Mouse (Mus musculus): ENCODE measurements around the gene Sgsm3. TPM values are rescaled to one million over a fixed set of nuclear protein-coding genes. Genes with fewer than 3 reads are reported as not detected.
A peak's percentile ranks its signal among the peaks of the same experiment; 100 is the strongest.

Sgsm3 gene
- total RNA-seq, 2 experiments from 2014 or later: 93.0 to 112 TPM

- no peak for TF ChIP-seq CTCF (IDR thresholded peaks at IDR 0.05)
- DNase-seq (ENCODE audit: extremely low spot score in 1 of 2, low spot score in 2 of 2): no peak
- Histone ChIP-seq H3K4me3 (no peak overlapping the region), H3K27ac (no peak overlapping the region)
- intact Hi-C loops (cut with DNase I): no loop called here
Observed at GRCm38 (mm10) chr15:81012359-81012758, 34.8 kb downstream of the Sgsm3 start.

DNA sequence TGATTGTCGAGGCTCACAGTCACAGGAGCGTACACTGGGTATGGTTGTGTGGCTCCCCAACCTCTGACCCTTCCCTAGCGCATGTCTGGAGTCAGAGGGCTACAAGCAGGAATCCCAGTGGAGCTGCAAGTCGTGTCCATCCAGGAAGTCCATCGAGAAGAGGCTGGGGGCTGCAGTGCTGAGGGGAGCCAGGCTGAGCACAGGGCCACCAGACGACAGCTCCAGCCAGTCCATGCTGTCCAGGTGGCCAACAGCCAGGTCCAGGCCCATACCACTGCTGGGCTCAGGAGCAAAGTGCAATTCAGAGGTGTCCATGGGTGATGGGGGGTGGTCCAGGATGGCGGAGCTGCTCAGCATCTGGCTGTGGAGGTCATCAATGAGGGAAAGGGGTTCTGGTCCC is 35.6 kb downstream of the Sgsm3 start:
- Histone ChIP-seq H3K4me3 (no peak overlapping the region), H3K27ac (no peak overlapping the region)
- TF ChIP-seq CTCF (IDR thresholded peaks at IDR 0.05): no peak
- DNase-seq (ENCODE audit: extremely low spot score in 1 of 2, low spot score in 2 of 2): no peak
- intact Hi-C loops (cut with DNase I): no loop called here

- peak overlapping the region; percentile 37; the same call in 1 of the 2 replicates for H3K27ac ChIP-seq
- TF ChIP-seq CTCF (IDR thresholded peaks at IDR 0.05): no peak
- DNase-seq (ENCODE audit: extremely low spot score in 1 of 2, low spot score in 2 of 2): no peak
- no peak overlapping the region for H3K4me3 ChIP-seq
- intact Hi-C loops (cut with DNase I): no loop called here
Observed at GRCm38 (mm10) chr15:81015068-81015744, 37.6 kb downstream of the Sgsm3 start.

DNA sequence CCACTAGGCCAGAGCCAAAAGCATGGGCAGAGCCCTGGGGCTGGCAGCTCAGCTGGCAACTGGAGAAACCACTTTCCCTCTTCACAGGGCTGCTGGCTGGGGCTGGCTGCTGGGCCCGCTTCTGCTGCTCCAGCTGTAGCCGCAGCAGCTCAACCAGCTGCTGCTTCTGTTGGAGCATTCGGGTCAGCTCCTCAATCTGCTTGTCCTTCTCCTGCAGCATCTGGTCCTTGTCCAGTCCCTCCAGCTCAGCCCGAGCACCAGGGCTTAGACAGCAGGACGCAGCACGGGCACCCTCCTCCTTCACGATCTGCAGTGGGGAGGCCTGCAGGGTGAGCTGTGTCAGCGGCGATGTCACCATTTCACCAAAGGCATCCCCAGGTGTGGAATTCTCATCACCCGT is 38.9 kb downstream of the Sgsm3 start:
- intact Hi-C loops (cut with DNase I): no loop called here
- DNase-seq (ENCODE audit: extremely low spot score in 1 of 2, low spot score in 2 of 2): no peak
- H3K4me3 ChIP-seq: no peak overlapping the region
- no peak for TF ChIP-seq CTCF (IDR thresholded peaks at IDR 0.05)
- peak overlapping the region; percentile 53; the same call in 1 of the 2 replicates for H3K27ac ChIP-seq

GRCm38 (mm10) chr15:81017308-81017707 is 39.7 kb downstream of the Sgsm3 start:
- no peak overlapping the region for H3K4me3 ChIP-seq
- no peak for TF ChIP-seq CTCF (IDR thresholded peaks at IDR 0.05)
- intact Hi-C loops (cut with DNase I): no loop called here
- DNase-seq (ENCODE audit: extremely low spot score in 1 of 2, low spot score in 2 of 2): no peak
- H3K27ac ChIP-seq: no peak overlapping the region

DNA sequence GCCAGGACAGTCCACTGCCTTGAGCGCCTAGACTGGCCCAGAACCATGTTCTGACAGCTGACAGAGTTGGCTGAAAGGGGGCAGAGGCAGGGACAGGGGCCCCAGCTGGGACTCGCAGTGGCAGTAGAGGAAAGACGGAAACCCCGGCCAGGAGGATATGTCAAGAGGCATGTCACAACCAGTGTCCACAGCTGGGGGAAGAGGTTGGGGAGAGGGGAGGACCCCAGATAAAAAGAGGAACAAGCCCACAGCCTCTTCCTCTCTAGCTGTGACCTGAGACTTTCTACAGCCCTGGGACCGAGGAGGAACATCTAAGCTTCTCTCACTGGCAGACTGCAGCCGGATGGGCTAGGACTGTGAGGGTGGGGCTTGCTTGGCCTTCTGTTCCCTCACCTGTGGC is 43.8 kb downstream of the Sgsm3 start:
- H3K27ac ChIP-seq: no peak overlapping the region
- intact Hi-C loops (cut with DNase I): no loop called here
- TF ChIP-seq CTCF (IDR thresholded peaks at IDR 0.05): no peak
- H3K4me3 ChIP-seq: no peak overlapping the region
- DNase-seq (ENCODE audit: extremely low spot score in 1 of 2, low spot score in 2 of 2): no peak

GRCm38 (mm10) chr15:81022437-81022836 is 44.9 kb downstream of the Sgsm3 start:
- DNase-seq (ENCODE audit: extremely low spot score in 1 of 2, low spot score in 2 of 2): no peak
- Histone ChIP-seq H3K27ac (no peak overlapping the region), H3K4me3 (no peak overlapping the region)
- intact Hi-C loops (cut with DNase I): no loop called here
- no peak for TF ChIP-seq CTCF (IDR thresholded peaks at IDR 0.05)

DNA sequence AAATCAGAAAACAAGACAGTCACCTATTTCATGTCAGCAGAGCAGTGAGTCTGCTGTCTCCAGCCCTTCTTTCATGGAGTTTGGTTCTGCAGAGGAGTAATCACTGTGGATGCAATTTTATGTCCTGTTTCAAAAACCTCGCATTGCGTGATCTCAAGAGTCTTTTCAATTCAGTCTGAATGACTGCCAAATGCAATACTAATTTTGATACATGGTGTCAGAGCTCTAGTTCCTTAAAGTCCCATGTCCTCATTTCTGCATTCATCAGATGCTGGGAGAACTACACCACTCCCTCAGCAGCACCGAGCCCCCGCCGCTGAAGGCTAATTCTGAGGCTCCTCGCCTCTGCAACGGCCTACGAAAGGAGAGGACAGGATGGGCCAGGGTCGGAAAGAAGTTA is 46.3 kb downstream of the Sgsm3 start:
- no peak for DNase-seq (ENCODE audit: extremely low spot score in 1 of 2, low spot score in 2 of 2)
- Histone ChIP-seq H3K4me3 (no peak overlapping the region), H3K27ac (peak overlapping the region; percentile 49)
- no peak for TF ChIP-seq CTCF (IDR thresholded peaks at IDR 0.05)
- intact Hi-C loops (cut with DNase I): no loop called here

DNA sequence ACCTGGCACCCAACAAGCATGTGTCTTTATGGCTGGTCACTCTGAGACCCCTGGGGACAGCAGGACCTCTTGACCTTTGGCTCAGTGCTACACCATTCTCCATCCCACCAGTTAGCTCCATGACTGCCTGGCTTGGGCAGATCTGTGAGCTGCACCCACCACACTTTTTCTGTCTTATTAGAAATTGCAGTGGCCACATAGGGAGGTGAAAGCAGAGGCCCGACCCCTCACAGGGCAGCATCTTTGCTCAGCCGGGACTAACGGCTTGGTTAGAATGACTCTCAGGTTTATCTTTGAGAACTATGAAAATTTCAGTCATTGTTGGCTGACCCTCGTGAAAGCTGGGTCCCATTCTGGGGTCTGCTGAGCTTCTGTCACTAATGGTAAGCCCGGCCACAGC is 49.3 kb downstream of the Sgsm3 start:
- H3K27ac ChIP-seq: no peak overlapping the region
- intact Hi-C loops (cut with DNase I): loop anchor here (1.0 kb wide), 2 partner anchors 37 to 173 kb away; no protein-coding TSS in a partner anchor
- TF ChIP-seq CTCF (IDR thresholded peaks at IDR 0.05): no peak
- no peak overlapping the region for H3K4me3 ChIP-seq
- no peak for DNase-seq (ENCODE audit: extremely low spot score in 1 of 2, low spot score in 2 of 2)

- intact Hi-C loops (cut with DNase I): loop anchor here (1.0 kb wide), 2 partner anchors 37 to 173 kb away; no protein-coding TSS in a partner anchor
- Histone ChIP-seq H3K4me3 (no peak overlapping the region), H3K27ac (no peak overlapping the region)
- TF ChIP-seq CTCF (IDR thresholded peaks at IDR 0.05): peak; percentile 98
- peak; percentile 78 to 84 for DNase-seq (ENCODE audit: extremely low spot score in 1 of 2, low spot score in 2 of 2)
Observed at GRCm38 (mm10) chr15:81027378-81028173, 50.0 kb downstream of the Sgsm3 start.

DNA sequence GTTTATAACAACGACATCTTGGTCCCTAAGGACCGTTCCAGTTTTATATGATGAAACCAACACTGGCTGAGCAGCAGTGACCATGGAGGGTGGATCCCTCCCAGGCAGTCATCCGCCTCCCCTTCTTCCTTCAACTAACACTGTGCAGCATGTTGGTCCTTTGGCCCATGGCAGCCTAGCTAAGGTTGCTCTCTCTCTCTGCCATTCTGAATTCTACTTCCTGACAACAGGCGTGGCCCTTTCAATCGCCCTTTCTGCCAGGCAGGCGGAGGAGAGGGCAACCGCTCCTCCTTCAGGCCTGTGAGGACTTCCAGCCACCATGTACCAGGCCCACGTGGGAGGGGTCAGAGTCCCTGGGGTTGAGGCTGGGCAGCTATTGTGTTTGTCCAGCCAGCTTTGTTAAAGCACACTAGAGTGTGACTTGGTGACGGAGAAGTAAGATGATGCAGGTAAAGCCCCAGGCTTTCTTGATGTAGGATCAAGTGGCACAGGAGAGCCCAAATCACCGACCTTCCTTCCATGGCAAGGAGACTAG is 53.4 kb downstream of the Sgsm3 start:
- no peak for TF ChIP-seq CTCF (IDR thresholded peaks at IDR 0.05)
- no peak for DNase-seq (ENCODE audit: extremely low spot score in 1 of 2, low spot score in 2 of 2)
- H3K4me3 ChIP-seq: no peak overlapping the region
- intact Hi-C loops (cut with DNase I): no loop called here
- no peak overlapping the region for H3K27ac ChIP-seq

DNA sequence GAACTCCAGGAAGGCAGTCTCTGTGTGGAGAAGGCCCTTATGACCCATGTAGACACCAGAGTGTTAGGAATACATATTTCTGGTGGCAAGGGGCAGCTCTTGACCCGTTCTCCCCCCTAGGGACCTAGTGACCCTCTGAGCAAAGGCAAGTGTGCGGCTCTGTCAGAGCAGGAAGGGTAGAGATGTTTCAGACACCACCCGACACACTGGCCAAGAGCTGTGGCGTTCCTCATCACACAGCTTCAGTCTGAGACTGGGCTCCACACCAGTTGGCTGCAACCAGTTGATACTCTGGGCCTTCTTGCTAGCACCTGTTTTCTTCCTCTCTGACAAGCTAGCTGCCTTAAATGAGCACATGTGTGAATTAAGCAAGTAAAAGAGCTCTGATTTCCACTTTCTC is 54.0 kb downstream of the Sgsm3 start:
- no peak for DNase-seq (ENCODE audit: extremely low spot score in 1 of 2, low spot score in 2 of 2)
- no peak for TF ChIP-seq CTCF (IDR thresholded peaks at IDR 0.05)
- no peak overlapping the region for H3K4me3 ChIP-seq
- H3K27ac ChIP-seq: no peak overlapping the region
- intact Hi-C loops (cut with DNase I): no loop called here

Measured in left cerebral cortex, adult 2 months (tissue).